In the genomic region with DNA sequence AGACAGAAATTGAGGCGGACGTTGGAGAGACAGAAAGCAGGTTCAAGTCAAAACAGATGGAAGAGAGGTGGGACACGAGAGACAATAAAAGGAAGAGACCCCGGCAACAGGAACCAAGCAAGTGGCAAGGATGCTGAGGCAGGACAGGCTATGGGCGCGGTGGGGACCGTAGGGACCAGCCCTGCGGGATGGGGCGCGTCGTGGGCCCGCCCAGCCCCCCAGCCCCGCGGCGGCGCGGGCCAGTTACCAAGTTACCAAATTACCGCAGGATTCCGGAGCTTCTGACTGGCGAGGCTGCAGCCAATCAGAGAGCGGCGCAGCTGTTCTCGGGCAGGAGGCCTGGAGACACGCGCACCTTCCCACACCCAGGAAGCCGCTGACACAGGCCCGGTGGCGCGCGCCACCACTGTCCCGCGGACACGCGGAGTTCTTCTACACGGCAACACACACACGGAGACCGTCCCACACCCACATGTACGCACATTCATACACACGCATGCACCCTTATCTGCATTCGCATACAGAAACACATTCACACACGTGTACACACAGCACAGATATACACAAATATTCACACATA, we compare ENCODE assay signal across 8 mouse cellular contexts. TPM values are rescaled to one million over a fixed set of nuclear protein-coding genes. Genes with fewer than 3 reads are reported as not detected.
A peak's percentile ranks its signal among the peaks of the same experiment; 100 is the strongest.
DNase-seq lines count a peak whose midpoint lies in the region; ATAC-seq lines count a peak whose summit lies in the region.

No protein-coding gene starts in this region.

- no peaks in the 10 kb centered on the region; the same call in 1 of the 2 replicates for H3K27me3 ChIP-seq in intestine, embryonic 16.5 days (replicated peaks; ENCODE audit: control insufficient read depth, insufficient read depth, low read length)
- no peaks in the 10 kb centered on the region for H3K27me3 ChIP-seq in limb, embryonic 11.5 days (ENCODE audit: control insufficient read depth, insufficient read depth, low read length)
- H3K27me3 ChIP-seq in midbrain, embryonic 12.5 days = peaks cover 18% of the 10 kb centered on the region; the same call in 1 of the 2 replicates

- no peaks in the 10 kb centered on the region for H3K9me3 ChIP-seq in intestine, embryonic 16.5 days (ENCODE audit: control insufficient read depth, low read length)
- no peaks in the 10 kb centered on the region; the same call in 1 of the 2 replicates for H3K9me3 ChIP-seq in limb, embryonic 11.5 days (ENCODE audit: control insufficient read depth, low read length)
- H3K9me3 ChIP-seq in midbrain, embryonic 12.5 days = no peaks in the 10 kb centered on the region

- 2% methylated on average over 41 of the region's 41 CpGs for WGBS in intestine, embryonic 16.5 days
- 2% methylated on average over 41 of the region's 41 CpGs for WGBS in limb, embryonic 11.5 days
- WGBS in midbrain, embryonic 12.5 days = 2% methylated on average over 37 of the region's 41 CpGs

- peak; percentile 64 for DNase-seq in ovary, adult 18-20 months (ENCODE audit: low spot score)
- DNase-seq in ovary, postnatal 10 days (ENCODE audit: low spot score) = no peak
- DNase-seq in embryo, embryonic 9.5 days (ENCODE audit: extremely low spot score) = peak; percentile 76
- DNase-seq in gastrocnemius, postnatal 4 days (ENCODE audit: low spot score in 2 of 2) = peak; percentile 62 to 73
- DNase-seq in limb, embryonic 11.5 days (ENCODE audit: low spot score) = peak; percentile 79
- DNase-seq in spleen, adult 18-20 months = peak; percentile 69 to 72

- peaks cover 24% of the 10 kb centered on the region for H3K4me1 ChIP-seq in intestine, embryonic 16.5 days (ENCODE audit: control insufficient read depth, insufficient read depth, low read length)
- peaks cover 22% of the 10 kb centered on the region for H3K4me1 ChIP-seq in limb, embryonic 11.5 days (ENCODE audit: control insufficient read depth, insufficient read depth, low read length)
- peaks cover 36% of the 10 kb centered on the region for H3K4me1 ChIP-seq in midbrain, embryonic 12.5 days

- ATAC-seq in intestine, embryonic 16.5 days = peak; percentile 74
- peak; percentile 19 for ATAC-seq in limb, embryonic 11.5 days (ENCODE audit: insufficient number of reproducible peaks, low FRiP score, low TSS enrichment, low read depth)
- ATAC-seq in midbrain, embryonic 12.5 days (ENCODE audit: low FRiP score, low read depth) = peak; percentile 47

- peak overlapping the region; percentile 73 for H3K4me2 ChIP-seq in intestine, embryonic 16.5 days (ENCODE audit: low read depth, low read length)
- H3K4me2 ChIP-seq in limb, embryonic 11.5 days (ENCODE audit: low read depth, severe bottlenecking) = peak overlapping the region; percentile 92
- H3K4me2 ChIP-seq in midbrain, embryonic 12.5 days (replicated peaks) = peak overlapping the region; percentile 91

- H3K9ac ChIP-seq in intestine, embryonic 16.5 days (ENCODE audit: low read depth, low read length) = peak overlapping the region; percentile 68
- peak overlapping the region; percentile 53 for H3K9ac ChIP-seq in limb, embryonic 11.5 days (ENCODE audit: low read length)
- peak overlapping the region; percentile 65 for H3K9ac ChIP-seq in midbrain, embryonic 12.5 days (replicated peaks)

- no peaks in the 10 kb centered on the region for H3K36me3 ChIP-seq in intestine, embryonic 16.5 days (ENCODE audit: control insufficient read depth, insufficient read depth, low read length)
- no peaks in the 10 kb centered on the region for H3K36me3 ChIP-seq in limb, embryonic 11.5 days (ENCODE audit: control insufficient read depth, insufficient read depth, low read length)
- H3K36me3 ChIP-seq in midbrain, embryonic 12.5 days = no peaks in the 10 kb centered on the region

- H3K4me3 ChIP-seq in intestine, embryonic 16.5 days (ENCODE audit: low read length) = peak overlapping the region; percentile 52
- peak overlapping the region; percentile 40 for H3K4me3 ChIP-seq in limb, embryonic 11.5 days (ENCODE audit: low read depth, low read length)
- H3K4me3 ChIP-seq in midbrain, embryonic 12.5 days = peak overlapping the region; percentile 49

- H3K27ac ChIP-seq in intestine, embryonic 16.5 days (ENCODE audit: low read length) = peak overlapping the region; percentile 90
- H3K27ac ChIP-seq in limb, embryonic 11.5 days (replicated peaks; ENCODE audit: low read depth, low read length) = peak overlapping the region; percentile 84
- H3K27ac ChIP-seq in midbrain, embryonic 12.5 days (replicated peaks) = peak overlapping the region; percentile 81

RNA-seq across cellular contexts. Expression of gene Ccdc9, which starts 8.8 kb away (rescaled TPM):
- 10 to 100 TPM; 45.5 to 59.0 TPM for total RNA-seq in gastrocnemius, postnatal 4 days (2021)
- 19.8 and 20.8 TPM in 2 replicates for polyA plus RNA-seq in intestine, embryonic 16.5 days (2015; fragmentation: Nextera tagmentation; extraction: Ambion mirVana)
- polyA plus RNA-seq in limb, embryonic 11.5 days (2014; fragmentation: Nextera tagmentation; extraction: Ambion mirVana) = 20.2 and 23.8 TPM in 2 replicates
- 43.2 and 48.8 TPM in 2 replicates for polyA plus RNA-seq in midbrain, embryonic 12.5 days (2016; fragmentation: Nextera tagmentation; extraction: Ambion mirVana)

RNA-seq across cellular contexts. Expression of gene Bbc3, which starts 12.8 kb away (rescaled TPM):
- 1 to 10 TPM; 9.1 to 9.7 TPM for total RNA-seq in gastrocnemius, postnatal 4 days (2021)
- polyA plus RNA-seq in intestine, embryonic 16.5 days (2015; fragmentation: Nextera tagmentation; extraction: Ambion mirVana) = 6.2 and 6.6 TPM in 2 replicates
- polyA plus RNA-seq in limb, embryonic 11.5 days (2014; fragmentation: Nextera tagmentation; extraction: Ambion mirVana) = 5.0 and 6.8 TPM in 2 replicates
- polyA plus RNA-seq in midbrain, embryonic 12.5 days (2016; fragmentation: Nextera tagmentation; extraction: Ambion mirVana) = 17.3 and 18.9 TPM in 2 replicates

RNA-seq across cellular contexts. Expression of gene Inafm1, which starts 22.0 kb away (rescaled TPM):
- 10 to 100 TPM; 13.8 to 18.8 TPM for total RNA-seq in gastrocnemius, postnatal 4 days (2021)
- 13.0 and 14.2 TPM in 2 replicates for polyA plus RNA-seq in intestine, embryonic 16.5 days (2015; fragmentation: Nextera tagmentation; extraction: Ambion mirVana)
- polyA plus RNA-seq in limb, embryonic 11.5 days (2014; fragmentation: Nextera tagmentation; extraction: Ambion mirVana) = 7.9 and 9.6 TPM in 2 replicates
- polyA plus RNA-seq in midbrain, embryonic 12.5 days (2016; fragmentation: Nextera tagmentation; extraction: Ambion mirVana) = 20.5 and 20.6 TPM in 2 replicates

RNA-seq across cellular contexts. Expression of gene C5ar1, which starts 36.1 kb away (rescaled TPM):
- total RNA-seq in gastrocnemius, postnatal 4 days (2021) = 1 to 10 TPM; 6.1 to 8.8 TPM
- polyA plus RNA-seq in intestine, embryonic 16.5 days (2015; fragmentation: Nextera tagmentation; extraction: Ambion mirVana) = 1.9 and 2.4 TPM in 2 replicates
- polyA plus RNA-seq in limb, embryonic 11.5 days (2014; fragmentation: Nextera tagmentation; extraction: Ambion mirVana) = 0.38 and 0.55 TPM in 2 replicates
- 1.3 and 1.5 TPM in 2 replicates for polyA plus RNA-seq in midbrain, embryonic 12.5 days (2016; fragmentation: Nextera tagmentation; extraction: Ambion mirVana)

RNA-seq across cellular contexts. Expression of gene C5ar2, which starts 51.5 kb away (rescaled TPM):
- under 1 TPM; 0.08 to 0.17 TPM for total RNA-seq in gastrocnemius, postnatal 4 days (2021)
- polyA plus RNA-seq in intestine, embryonic 16.5 days (2015; fragmentation: Nextera tagmentation; extraction: Ambion mirVana) = 0.15 and 0.18 TPM in 2 replicates
- 0.07 TPM in 1 of 2 replicates, not detected in the other for polyA plus RNA-seq in limb, embryonic 11.5 days (2014; fragmentation: Nextera tagmentation; extraction: Ambion mirVana)
- 0.11 TPM in 1 of 2 replicates, not detected in the other for polyA plus RNA-seq in midbrain, embryonic 12.5 days (2016; fragmentation: Nextera tagmentation; extraction: Ambion mirVana)

Comparison
In these comparisons a context has a peak if more than half of its experiments do, and no peak if none do; other contexts are left out.
1. ATAC-seq: peak in every context shown above with its lines; median percentile 74 in intestine, embryonic 16.5 days; 47 in midbrain, embryonic 12.5 days; 19 in limb, embryonic 11.5 days.